Mouse (Mus musculus) layer of hippocampus, adult 9-11 months (tissue): Measurements from ENCODE around the gene Aaed1.
"Not testable (repeated sequence)": the region's sequence is repeated elsewhere in the genome, so short reads cannot be mapped to it uniquely, and the experiment has no call there.

Experiments used
- DNase-seq: peaks from one replicate; pipeline ENCODE4 v3.0.0; 2022

The Aaed1 gene

DNA sequence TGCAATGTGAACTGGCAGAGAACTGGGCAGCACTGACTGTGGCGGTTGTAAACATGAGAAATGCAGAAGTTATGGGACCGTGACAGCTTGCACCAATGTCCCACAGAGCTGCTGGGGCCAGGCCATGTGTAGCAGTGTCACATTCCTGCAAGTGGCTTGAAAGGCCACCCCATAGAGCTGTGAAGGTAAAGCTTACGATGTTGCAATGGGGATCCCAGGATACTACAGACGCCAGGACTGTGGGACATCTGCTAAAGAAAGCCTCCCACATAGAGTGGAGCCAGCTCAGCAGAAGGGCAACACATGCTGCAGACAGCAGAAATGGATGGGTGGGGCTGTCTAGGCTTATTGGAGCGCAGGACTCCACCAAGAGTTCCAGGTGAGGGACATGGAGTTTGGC lies 5.0 kb downstream of the Aaed1 start:
- DNase-seq: peak; percentile 31

DNA sequence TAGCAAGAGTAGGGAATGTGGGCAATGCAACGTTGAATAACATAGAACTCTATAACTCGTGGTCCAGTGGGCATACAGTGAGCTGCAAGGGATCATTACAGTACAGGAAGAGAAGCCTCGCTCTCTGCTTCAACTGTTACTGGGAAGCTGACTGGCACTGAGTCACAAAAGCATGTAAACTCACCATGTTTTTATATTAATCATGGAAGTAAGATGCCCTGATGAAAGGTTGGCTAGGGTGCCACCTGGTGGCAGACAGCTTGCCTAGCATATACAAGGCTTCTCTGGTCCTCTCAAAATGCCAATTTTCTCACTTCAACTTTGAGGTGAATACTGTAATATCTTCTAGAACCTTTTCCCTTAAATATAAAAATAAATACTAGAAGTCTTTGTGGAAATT lies 6.4 kb downstream of the Aaed1 start:
- DNase-seq: peak; percentile 27

DNA sequence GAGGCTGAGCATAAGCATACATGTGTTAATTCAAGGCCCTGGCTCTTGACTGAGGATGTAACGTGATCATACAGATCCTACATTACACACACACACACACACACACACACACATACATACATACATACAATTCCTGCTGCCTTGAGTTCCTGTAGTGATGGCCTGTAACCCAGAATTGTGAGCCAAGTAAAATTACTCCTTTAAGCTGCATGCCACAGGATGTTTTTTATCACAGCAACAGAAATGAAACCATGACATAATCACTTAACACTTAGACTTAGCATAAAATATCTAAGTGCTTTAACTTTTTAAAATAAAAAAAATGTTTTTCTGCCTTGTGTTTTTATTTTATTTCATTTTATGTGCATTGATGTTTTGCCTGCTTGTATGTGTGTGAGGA lies 13.4 kb downstream of the Aaed1 start:
- no peak for DNase-seq

DNA sequence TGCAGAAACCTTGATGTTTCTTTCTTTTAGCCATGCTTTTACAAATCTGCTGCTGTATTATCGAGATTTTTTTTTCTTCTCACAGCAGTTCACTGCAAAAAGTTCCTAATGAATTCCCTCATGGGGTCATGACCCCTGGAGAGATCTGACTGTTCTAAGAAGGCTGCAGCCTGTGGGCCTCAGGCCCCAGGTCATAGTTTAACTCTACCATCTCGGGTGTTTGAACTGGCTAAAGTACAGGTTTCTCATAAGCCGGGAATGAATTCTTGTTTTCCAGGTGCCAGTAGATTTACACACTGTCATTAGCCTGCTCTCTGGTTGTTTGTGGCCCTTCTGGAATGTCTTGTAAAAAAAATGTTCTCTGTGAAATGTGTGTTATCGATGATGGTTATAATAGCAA lies 25.7 kb downstream of the Aaed1 start:
- no peak for DNase-seq

DNA sequence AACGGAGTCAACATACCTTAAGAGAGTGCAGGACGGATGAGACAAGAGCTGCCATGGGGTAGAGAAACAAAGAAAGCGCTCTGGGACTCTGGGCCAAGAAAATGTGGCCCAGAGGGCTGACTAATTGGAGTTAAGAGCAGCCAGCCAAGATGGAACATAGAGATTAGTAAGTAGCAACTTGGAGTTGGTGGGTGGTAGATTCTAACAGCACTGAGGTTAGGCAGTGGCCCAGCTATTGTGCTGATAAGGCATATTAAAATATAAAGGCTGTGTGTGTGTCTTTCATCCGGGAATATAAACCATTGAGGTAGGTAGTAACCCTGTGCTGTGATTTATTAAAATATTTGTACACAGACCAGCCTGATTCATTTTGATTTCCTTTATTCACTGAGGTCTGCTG lies 26.2 kb downstream of the Aaed1 start:
- DNase-seq: no peak

DNA sequence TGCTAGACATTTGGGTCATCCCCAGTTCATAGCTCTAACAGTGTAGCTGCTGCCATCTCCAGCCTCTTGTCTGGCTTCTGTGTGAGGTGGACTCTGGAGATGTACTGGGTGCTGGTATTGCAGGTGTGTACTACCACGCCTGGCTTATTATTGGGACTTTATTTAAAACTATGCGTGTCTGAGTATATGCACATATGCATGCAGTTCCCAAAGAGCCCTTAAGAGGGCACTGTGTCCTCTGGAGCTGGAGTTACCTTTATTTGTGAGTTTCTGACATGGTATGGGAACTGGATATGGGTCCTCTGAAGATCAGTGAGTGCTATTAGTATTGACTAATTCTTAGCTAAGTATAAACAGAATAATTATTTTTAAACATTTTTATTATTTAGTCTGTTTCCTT lies 27.8 kb downstream of the Aaed1 start:
- no peak for DNase-seq

DNA sequence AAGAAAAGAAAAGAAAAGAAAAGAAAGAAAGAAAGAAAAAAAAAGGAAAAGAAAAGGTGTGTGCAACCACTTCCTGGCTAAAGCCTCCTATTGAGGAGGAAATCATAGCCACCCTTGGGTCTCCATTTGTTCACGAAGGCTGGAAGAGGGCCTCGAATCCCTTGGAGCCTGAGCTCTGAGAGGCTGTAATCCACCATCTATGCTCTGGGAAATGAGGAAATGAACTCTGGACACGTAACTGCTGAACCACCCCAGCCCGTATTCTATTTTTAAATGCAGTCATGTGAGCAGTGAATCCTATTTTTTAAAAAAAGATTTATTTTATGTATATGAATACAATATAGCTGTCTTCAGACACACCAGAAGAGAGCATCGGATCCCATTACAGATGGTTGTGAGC lies 31.6 kb downstream of the Aaed1 start:
- no peak for DNase-seq

DNA sequence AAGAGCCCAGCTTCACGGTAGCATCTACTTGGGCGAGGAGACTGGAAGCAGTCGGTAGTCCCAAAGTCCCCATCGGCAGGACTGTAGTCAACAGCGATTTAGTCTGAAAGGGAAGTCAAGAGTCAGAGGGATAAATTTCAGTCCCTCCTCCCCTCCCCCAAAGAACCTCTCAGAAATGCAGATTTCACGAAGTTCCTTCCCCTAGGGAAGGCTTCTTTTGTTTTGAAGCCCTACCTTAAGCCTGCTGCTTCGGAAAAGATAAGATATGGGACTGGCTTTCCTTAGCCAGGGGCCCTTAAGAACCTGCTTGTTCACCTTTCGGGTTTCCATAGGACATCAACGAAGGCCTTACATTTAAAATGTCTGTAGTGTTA lies 36.8 kb downstream of the Aaed1 start:
- no peak for DNase-seq

DNA sequence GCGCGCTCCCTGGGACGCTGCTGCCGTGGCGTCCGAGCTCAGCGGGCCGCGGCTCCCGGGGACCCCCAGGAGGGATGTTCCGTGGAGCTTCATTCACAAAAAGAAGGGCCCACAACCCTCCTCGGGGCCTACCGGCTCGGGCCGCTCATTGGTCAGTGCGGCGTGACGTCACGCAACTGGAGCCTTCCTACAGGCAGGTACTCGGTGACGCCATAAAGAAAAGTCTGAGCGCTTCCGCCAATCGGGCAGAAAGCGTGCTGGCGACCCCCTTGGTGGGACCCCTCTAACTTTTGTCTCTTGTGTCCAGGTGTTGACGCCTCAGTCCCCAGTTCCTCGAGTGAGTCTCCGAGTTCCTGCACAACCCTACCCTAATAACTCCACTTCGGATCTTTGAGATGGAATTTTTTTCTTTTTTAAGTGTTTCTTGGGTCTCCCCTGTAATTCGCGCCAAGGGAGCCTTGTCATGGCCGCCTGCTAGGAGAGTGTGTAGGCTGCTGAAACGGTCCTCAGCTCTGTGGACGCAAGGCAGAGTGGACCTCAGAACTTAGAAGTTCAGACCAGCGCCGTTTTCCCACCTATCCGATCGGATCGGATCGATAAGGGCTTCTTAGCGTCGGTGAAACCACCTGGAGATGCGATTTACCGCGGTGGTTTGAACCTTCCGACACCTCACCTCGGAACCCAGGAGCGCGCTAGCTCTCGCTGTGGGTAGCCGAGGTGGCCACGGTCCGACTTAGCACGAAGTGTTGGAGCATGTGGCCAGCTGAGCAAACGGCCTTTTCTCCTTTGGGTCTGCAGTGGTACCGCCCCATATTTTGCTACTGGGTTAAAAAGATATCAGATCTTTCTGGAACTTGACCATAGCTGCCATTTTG lies 37.4 kb downstream of the Aaed1 start, which contains the start of gene Cdc14b:
Gene Cdc14b, minus strand, starts transcription at position 412 of the 875 bp plus-strand sequence.
- peak; percentile 69 for DNase-seq

DNA sequence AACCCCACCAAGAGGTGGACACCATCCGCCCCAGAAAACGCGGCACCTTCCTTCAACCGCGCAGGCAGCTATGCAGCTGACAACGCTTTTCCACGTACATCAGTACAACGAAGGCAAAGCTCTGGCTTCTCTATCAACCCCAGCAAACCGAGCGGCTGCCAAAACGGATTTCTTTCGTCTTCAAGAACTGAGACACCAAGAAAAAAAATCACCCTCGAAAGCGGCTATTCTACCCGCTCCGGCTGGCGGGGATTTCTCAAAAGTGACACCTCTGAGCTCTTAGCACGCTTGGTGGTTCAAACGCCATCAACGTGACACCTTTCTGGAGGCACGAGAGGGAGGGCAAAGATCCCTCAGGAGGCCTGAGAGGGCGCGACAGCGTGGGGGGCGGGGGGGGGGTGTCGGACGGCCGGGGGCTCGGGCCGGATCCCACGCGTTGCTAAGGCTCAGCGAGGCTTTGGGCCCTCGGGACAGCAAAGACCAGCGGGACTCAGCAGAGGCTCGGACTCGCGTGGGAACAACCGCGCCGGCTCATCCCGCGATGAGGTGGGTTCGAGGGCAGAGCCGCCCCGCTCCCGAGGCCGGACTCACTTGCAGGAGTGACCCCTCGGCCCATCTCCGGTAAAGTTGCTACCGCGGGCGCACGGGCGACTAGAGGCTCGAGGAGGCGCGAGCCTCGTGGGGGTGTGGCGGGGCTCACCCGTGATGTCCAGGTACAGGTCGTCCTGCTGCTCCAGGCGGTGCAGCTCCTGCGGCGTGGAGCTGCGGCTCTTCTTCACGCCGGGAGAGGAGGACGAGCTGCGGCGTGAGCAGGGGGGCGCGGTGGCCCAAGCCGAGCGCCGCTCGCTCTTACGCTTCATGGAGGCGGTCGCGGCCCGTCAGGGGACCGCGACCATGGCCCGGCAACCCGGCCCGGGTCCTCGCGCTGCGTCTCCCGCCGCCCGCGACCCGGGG lies 38.3 kb downstream of the Aaed1 start:
- DNase-seq: no peak

DNA sequence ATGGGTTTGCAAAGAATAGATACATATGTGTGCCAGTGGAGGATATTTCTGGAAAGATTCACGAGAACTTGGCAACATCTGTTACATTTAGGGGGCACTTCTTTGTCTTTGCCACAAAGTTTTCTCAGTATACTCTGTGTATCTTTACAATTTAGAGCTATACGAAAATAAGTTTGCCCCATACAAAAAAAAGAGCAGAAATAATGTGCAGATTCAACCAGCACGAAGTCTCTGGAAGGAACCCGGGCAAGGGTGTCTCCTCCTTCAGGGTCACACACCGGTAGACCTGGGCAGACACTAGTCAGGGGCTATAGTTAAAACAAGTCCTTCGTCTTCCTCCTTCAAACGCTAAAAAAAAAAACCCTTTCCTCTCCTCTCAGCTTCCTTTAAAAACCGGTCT lies 39.2 kb downstream of the Aaed1 start:
- no peak for DNase-seq

DNA sequence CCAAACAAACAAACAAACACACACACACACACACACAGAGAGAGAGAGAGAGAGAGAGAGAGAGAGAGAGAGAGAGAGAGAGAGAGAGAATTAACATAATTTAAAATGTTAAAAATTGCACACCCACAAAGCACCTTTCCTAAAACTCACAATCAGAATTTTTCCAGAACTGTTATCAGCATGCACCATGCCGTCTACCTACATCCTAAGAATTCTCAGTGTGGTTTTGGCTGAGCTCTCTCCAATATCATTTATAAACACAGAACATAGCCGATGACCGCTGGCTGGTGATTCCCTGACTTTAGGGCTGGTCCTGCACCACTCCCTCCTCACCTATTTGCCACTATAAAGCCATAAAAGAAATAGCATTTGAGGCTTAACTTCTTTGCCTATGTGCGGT lies 44.1 kb downstream of the Aaed1 start:
- no peak for DNase-seq

DNA sequence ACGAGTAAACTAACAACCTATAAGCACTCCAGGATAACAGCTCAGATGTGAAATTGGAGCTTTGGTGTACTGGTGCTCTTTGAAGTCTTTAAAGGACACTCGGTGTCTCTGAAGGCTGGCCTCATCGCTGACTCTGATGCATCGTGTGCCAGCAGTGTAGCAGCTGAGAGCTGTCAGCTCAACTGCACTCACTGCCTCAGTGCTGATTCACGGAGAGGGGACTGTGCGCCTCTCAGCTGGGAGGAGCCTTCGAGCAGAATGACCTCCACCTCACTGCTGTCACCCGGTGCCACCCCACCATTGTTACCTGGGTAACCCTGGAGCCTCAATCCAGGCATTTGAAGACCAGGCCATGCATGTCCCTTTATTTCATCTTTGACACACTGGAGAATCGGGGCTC lies 45.4 kb downstream of the Aaed1 start:
- no peak for DNase-seq

DNA sequence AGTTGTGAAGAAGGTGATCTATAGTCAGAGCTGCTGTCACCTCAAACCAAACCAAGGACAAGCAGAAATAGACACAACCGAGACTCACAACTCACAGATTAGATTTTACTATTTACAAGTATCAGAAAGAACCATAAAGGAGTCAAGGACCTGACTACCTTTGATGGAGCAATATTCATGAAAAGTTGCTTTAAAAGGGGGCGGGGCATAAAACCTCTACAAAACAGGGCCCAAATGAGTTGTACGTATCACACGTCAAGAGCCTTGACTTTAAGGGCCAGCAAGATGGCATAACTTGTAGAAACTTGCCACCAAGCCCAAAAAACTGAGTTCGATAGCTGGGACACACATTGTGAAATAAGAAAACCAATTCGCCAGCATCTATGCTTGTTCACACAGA lies 47.9 kb downstream of the Aaed1 start:
- DNase-seq: no peak

DNA sequence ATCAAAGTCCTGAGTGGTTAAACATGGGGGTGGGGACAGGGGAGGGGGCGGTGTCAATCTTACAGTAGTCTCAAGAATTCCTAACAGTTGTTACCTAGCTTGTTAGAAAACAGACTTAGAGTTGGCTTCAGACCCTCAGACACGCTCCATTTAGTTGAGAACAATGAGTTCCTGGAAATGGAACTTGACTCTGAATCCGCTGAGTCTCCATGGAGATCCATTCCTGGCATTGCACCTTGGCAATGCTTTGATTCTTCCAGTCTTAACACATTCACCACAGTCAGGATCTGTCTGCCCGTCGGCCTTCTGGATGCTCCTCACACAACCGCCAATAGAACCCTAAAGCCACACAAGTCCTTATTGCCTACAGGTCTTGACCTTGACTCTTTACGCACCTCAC lies 52.6 kb downstream of the Aaed1 start:
- peak; percentile 51 for DNase-seq

DNA sequence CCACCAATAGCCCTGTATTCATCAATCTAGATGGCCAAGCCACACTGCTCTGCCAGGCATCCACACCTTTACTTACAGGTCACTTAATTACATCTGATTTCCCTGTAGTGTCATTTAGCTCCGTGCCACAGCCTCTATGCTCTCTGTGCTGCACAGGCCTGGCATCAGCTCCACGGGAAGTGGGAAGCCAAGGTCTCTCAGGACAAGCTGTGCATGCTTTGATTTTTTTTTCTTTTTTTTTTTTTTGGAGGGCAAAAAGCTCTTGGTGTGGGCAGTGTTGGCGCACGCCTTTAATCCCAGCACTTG lies 54.0 kb downstream of the Aaed1 start:
- DNase-seq: no peak

DNA sequence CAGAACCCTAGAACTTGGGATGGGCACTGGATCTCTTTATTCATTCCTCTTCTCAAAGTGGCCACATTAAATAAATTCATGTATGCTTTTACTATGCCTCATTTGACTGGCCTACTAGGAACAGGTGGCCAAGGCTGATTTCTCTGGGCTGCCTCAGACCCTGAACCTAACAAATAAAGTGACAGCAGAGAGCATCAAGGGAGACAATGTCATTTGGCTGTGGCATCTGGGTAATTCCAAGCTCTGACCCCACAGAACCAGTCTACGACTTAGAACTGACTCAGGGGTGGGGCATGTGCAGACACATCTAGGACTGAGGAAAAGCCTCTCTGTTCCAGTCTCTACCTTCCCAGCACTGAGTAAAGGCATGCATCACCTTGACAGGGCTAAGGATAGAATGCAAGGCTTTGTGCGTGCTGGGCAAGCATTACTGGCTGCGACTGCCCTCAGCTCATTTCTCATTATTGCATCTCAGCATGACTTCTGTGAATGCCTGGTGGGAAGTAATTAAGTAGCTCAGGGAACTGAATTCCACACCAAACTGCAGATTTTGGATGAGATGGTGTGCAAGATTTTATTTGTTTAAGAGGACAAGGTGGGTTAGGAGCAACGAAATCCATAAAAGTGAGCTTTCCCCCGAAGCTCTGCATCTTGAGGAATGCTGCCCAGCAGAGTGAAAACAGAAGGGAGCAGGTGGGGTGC lies 54.5 kb downstream of the Aaed1 start:
- no peak for DNase-seq

DNA sequence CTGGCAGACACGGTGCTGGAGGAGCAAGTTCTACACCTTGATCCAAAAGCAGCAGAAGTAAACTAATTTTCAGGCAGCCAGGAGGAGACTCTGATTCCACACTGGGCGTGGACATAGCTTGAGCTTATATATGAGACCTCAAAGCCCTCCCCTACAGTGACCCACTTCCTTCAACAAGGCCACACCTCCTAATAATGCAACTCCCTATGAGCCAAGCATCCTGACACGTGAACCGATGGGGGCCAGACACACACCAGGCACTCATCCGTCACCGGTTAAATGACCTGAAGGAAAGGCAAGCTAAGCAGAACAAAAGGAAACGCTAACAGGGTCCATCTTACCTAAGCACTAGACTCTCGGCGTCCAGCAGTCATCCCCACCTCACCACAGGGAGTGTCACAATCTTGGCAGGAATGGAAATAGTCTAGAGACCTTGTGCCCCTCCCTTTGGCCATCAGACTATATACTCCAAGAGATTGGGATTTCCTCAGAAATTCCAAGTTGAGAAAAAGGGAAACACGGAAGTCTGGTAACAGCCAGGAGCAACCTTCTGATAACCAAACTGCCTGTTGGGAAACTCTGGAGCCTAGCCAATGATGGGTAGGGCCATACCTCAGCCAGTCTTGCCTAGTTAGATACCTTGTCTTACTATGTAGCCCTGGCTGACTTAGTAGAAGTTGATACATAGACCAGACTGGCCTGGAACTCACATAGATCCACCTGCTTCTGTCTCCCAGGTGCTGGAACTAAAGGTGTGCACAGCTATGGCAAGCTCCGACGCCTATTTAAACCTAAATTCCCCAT lies 55.3 kb downstream of the Aaed1 start:
- no peak for DNase-seq

DNA sequence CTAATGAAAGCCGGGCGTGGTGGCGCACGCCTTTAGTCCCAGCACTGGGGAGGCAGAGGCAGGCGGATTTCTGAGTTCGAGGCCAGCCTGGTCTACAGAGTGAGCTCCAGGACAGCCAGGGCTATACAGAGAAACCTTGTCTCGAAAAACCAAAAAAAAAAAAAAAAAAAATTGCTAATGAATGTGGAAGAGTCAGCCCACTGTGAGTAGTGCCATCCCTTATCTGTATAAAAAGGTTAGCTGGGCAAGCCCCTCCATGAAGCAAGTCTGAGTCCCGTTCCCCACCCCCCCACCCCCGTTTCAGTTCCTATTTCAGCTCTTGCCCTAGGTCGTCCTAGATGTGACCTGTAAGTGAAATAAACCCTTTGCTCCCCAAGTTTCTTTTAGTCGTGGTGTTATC lies 58.3 kb downstream of the Aaed1 start:
- not testable (repeated sequence) for DNase-seq

DNA sequence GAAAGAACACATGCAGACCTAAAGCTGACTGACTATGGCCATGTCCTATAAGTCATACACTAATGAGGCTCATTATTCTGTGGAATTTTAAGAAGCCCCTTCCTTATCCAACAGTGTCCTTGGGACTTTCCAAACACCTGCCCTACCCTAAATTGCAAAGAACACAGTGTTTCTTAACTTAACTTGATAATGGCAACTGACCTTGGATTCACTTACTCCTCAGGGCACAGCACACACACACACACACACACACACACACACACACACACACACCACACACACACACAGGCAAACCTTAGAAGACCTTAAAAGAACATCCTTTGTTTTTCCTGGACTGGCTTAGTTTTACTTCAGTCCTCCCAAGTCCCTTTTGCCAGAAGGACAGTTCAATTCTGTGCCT lies 58.8 kb downstream of the Aaed1 start:
- no peak for DNase-seq

DNA sequence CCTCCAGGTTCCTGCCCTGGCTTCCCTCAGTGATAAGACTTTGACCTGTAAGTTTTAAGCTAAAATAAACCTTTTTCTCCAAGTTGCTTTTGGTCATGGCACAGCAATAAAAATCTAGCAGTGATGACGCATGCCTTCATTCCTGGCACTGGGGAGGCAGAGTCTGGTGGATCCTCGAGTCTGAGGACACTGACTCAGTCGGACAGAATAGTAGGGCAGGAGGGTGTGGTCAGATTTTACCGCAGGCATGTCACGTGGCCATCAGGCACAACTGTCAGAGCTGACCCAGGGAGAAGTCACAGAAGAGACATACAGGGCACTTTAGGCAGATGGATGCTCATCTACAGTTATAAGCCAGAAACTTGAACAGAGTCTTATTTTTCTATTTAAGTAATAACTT lies 60.4 kb downstream of the Aaed1 start:
- no peak for DNase-seq

DNA sequence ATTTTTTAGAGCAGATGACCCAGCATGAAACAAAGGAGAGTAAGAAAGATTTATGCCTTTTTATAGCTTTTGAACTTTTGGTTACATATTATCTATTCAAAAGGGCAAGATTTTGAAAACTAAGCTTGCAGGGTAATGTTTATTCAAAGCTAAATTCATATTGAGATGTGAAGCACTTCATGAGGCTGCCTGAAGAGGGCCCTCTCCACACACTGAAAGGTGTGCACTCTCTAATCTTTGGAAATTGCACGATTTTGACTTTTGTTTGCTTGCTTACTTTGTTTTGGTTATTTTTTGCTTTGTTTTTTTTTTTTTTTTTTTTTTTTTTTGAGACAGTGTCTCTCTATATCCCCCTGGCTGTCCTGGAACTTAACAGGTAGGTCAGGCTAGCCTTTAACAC lies 62.1 kb downstream of the Aaed1 start:
- no peak for DNase-seq
